Mouse (Mus musculus): Measurements from ENCODE around the gene Neu3.

Neu3 gene

GRCm38 (mm10) chr7:99794096-99794495, 34.1 kb downstream of the Neu3 start:
- no peak for DNase-seq (ENCODE audit: low spot score)

- DNase-seq (ENCODE audit: low spot score) = no peak
These were observed 37.4 kb downstream of the Neu3 start for GRCm38 (mm10) chr7:99790816-99791215.

- DNase-seq (ENCODE audit: low spot score) = no peak
These were observed 39.7 kb downstream of the Neu3 start for GRCm38 (mm10) chr7:99788563-99788962.

GRCm38 (mm10) chr7:99787935-99788334, 40.3 kb downstream of the Neu3 start:
- no peak for DNase-seq (ENCODE audit: low spot score)

DNA sequence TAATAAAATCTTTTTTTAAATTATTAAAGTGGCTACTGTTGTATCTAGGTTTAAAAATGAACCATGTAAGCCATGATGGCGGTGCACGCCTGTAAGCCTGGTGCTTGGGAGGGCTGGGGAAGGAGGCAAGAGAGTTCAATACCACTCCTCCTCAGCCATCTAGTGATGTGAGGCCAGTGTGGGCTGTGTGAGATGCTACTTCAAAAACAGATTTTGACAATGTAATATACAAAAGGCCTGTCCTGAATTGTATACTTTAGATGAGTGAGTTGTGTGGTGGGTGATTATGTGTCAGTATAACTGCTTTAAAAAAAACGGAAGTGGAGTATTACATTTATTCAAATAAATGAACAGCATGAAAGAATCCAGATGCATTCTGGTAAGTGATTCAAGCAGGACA, 41.4 kb downstream of the Neu3 start:
- no peak for DNase-seq (ENCODE audit: low spot score)

- DNase-seq (ENCODE audit: low spot score) = no peak
These were observed 42.7 kb downstream of the Neu3 start for GRCm38 (mm10) chr7:99785553-99785952.

GRCm38 (mm10) chr7:99783421-99783820, 44.8 kb downstream of the Neu3 start:
- no peak for DNase-seq (ENCODE audit: low spot score)

DNA sequence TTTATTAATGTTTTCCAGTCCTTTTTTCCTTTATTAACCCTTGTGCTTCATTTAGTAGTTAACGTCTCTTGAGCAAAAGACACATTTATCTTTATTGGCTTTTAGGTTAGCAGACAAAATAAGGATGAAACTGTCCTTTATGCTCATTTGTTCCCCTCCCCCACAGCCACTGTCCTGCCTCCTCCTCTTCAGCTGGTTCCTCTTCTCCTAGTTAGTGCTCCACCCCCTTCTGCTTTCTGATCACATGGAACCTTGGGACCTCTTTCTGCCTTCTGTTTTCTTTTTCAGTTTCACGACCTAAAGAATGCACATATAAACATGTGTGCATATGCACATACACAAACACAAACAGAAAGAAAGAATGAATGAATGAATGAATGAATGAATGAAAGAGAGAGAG, 46.3 kb downstream of the Neu3 start:
- no peak for DNase-seq (ENCODE audit: low spot score)

DNA sequence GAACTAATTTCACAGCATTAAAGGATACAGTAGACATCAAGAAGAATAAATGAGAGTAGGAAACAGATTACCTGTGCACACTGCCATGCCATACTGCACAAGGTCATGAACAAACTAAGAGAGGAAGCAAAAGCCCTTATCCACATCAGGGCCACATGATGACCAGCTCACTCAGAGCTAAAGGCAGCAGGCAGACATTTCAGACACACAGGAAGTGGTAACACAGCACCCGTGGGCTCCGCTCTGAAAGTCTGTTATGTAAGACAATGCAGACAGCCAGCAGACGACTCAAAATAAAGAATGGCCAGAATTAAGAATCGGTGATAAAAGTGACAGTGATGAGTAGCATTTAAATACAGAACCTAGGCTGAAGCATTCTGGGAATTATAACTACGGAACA, 46.8 kb downstream of the Neu3 start:
- no peak for DNase-seq (ENCODE audit: low spot score)

GRCm38 (mm10) chr7:99763207-99763606, 65.0 kb downstream of the Neu3 start, which contains the start of gene Olfr521:
TSS of gene Olfr521 (plus strand) at chr7:99763507.
- DNase-seq (ENCODE audit: low spot score) = no peak
